Mouse (Mus musculus): ENCODE data around the gene Ap3b1. TPM values are rescaled to one million over a fixed set of nuclear protein-coding genes. Genes with fewer than 3 reads are reported as not detected.

The Ap3b1 gene
- polyA plus RNA-seq, 1 experiment from 2014 or later = 39.4 TPM

GRCm38 (mm10) chr13:94381829-94382675, 23.3 kb downstream of the Ap3b1 start:
- H3K4me3 ChIP-seq (ENCODE audit: low read depth, low read length) = no peak overlapping the region
- no peaks in the 10 kb centered on the region for H3K27me3 ChIP-seq (ENCODE audit: control insufficient read depth, insufficient read depth, low read length)
- ATAC-seq (ENCODE audit: insufficient number of reproducible peaks, low FRiP score, low TSS enrichment, low read depth) = no peak
- no peaks in the 10 kb centered on the region; the same call in 1 of the 2 replicates for H3K36me3 ChIP-seq (ENCODE audit: control insufficient read depth, insufficient read depth, low read length)
- H3K9me3 ChIP-seq (ENCODE audit: control insufficient read depth, low read length) = no peaks in the 10 kb centered on the region
- H3K4me1 ChIP-seq (ENCODE audit: control insufficient read depth, insufficient read depth, low read length) = no peaks in the 10 kb centered on the region
- H3K4me2 ChIP-seq (ENCODE audit: low read depth, severe bottlenecking) = no peak overlapping the region
- H3K9ac ChIP-seq (ENCODE audit: low read length) = no peak overlapping the region
- DNase-seq (ENCODE audit: low spot score) = no peak
- 73% methylated on average over 8 of the region's 8 CpGs for WGBS
- no peak overlapping the region for H3K27ac ChIP-seq (replicated peaks; ENCODE audit: low read depth, low read length)

- H3K4me2 ChIP-seq (ENCODE audit: low read depth, severe bottlenecking) = no peak overlapping the region
- H3K4me1 ChIP-seq (ENCODE audit: control insufficient read depth, insufficient read depth, low read length) = no peaks in the 10 kb centered on the region
- 87% methylated on average over 3 of the region's 3 CpGs for WGBS
- H3K27ac ChIP-seq (replicated peaks; ENCODE audit: low read depth, low read length) = no peak overlapping the region
- DNase-seq (ENCODE audit: low spot score) (no peak), ATAC-seq (ENCODE audit: insufficient number of reproducible peaks, low FRiP score, low TSS enrichment, low read depth) (no peak)
- H3K36me3 ChIP-seq (ENCODE audit: control insufficient read depth, insufficient read depth, low read length) = no peaks in the 10 kb centered on the region; the same call in 1 of the 2 replicates
- no peaks in the 10 kb centered on the region for H3K27me3 ChIP-seq (ENCODE audit: control insufficient read depth, insufficient read depth, low read length)
- no peak overlapping the region for H3K9ac ChIP-seq (ENCODE audit: low read length)
- H3K9me3 ChIP-seq (ENCODE audit: control insufficient read depth, low read length) = no peaks in the 10 kb centered on the region
- H3K4me3 ChIP-seq (ENCODE audit: low read depth, low read length) = no peak overlapping the region
These were observed 26.3 kb downstream of the Ap3b1 start for GRCm38 (mm10) chr13:94384931-94385570.

- H3K4me3 ChIP-seq (ENCODE audit: low read depth, low read length) = no peak overlapping the region
- H3K27me3 ChIP-seq (ENCODE audit: control insufficient read depth, insufficient read depth, low read length) = no peaks in the 10 kb centered on the region
- no peak overlapping the region for H3K9ac ChIP-seq (ENCODE audit: low read length)
- H3K4me1 ChIP-seq (ENCODE audit: control insufficient read depth, insufficient read depth, low read length) = no peaks in the 10 kb centered on the region
- no peak for DNase-seq (ENCODE audit: low spot score)
- no peaks in the 10 kb centered on the region for H3K9me3 ChIP-seq (ENCODE audit: control insufficient read depth, low read length)
- H3K36me3 ChIP-seq (ENCODE audit: control insufficient read depth, insufficient read depth, low read length) = peaks cover 2% of the 10 kb centered on the region; the same call in 1 of the 2 replicates
- no peak overlapping the region for H3K27ac ChIP-seq (replicated peaks; ENCODE audit: low read depth, low read length)
- no peak overlapping the region for H3K4me2 ChIP-seq (ENCODE audit: low read depth, severe bottlenecking)
- WGBS = 87% methylated on average over 3 of the region's 3 CpGs
- no peak for ATAC-seq (ENCODE audit: insufficient number of reproducible peaks, low FRiP score, low TSS enrichment, low read depth)
These were observed 29.8 kb downstream of the Ap3b1 start for GRCm38 (mm10) chr13:94388566-94388965.

GRCm38 (mm10) chr13:94389541-94389940, 30.8 kb downstream of the Ap3b1 start:
- DNase-seq (ENCODE audit: low spot score) = no peak
- no peak for ATAC-seq (ENCODE audit: insufficient number of reproducible peaks, low FRiP score, low TSS enrichment, low read depth)
- no peak overlapping the region for H3K9ac ChIP-seq (ENCODE audit: low read length)

GRCm38 (mm10) chr13:94392282-94392681, 33.5 kb downstream of the Ap3b1 start:
- ATAC-seq (ENCODE audit: insufficient number of reproducible peaks, low FRiP score, low TSS enrichment, low read depth) = no peak
- Histone ChIP-seq H3K9me3 (ENCODE audit: control insufficient read depth, low read length) (no peaks in the 10 kb centered on the region), H3K4me1 (ENCODE audit: control insufficient read depth, insufficient read depth, low read length) (no peaks in the 10 kb centered on the region), H3K9ac (ENCODE audit: low read length) (no peak overlapping the region), H3K4me2 (ENCODE audit: low read depth, severe bottlenecking) (no peak overlapping the region), H3K27me3 (ENCODE audit: control insufficient read depth, insufficient read depth, low read length) (no peaks in the 10 kb centered on the region), H3K27ac (replicated peaks; ENCODE audit: low read depth, low read length) (no peak overlapping the region), H3K4me3 (ENCODE audit: low read depth, low read length) (no peak overlapping the region), H3K36me3 (ENCODE audit: control insufficient read depth, insufficient read depth, low read length) (peaks cover 4% of the 10 kb centered on the region; the same call in 1 of the 2 replicates)
- WGBS = 93% methylated on average over 5 of the region's 5 CpGs
- no peak for DNase-seq (ENCODE audit: low spot score)

More at GRCm38 (mm10) chr13:94389541-94389940, 30.8 kb downstream of the Ap3b1 start:
- H3K27me3 ChIP-seq (ENCODE audit: control insufficient read depth, insufficient read depth, low read length) = no peaks in the 10 kb centered on the region
- peaks cover 2% of the 10 kb centered on the region; the same call in 1 of the 2 replicates for H3K36me3 ChIP-seq (ENCODE audit: control insufficient read depth, insufficient read depth, low read length)
- H3K9me3 ChIP-seq (ENCODE audit: control insufficient read depth, low read length) = no peaks in the 10 kb centered on the region
- H3K27ac ChIP-seq (replicated peaks; ENCODE audit: low read depth, low read length) = no peak overlapping the region
- H3K4me2 ChIP-seq (ENCODE audit: low read depth, severe bottlenecking) = no peak overlapping the region
- 89% methylated on average over 2 of the region's 2 CpGs for WGBS
- no peaks in the 10 kb centered on the region for H3K4me1 ChIP-seq (ENCODE audit: control insufficient read depth, insufficient read depth, low read length)
- no peak overlapping the region for H3K4me3 ChIP-seq (ENCODE audit: low read depth, low read length)

- Histone ChIP-seq H3K9ac (ENCODE audit: low read length) (no peak overlapping the region), H3K9me3 (ENCODE audit: control insufficient read depth, low read length) (no peaks in the 10 kb centered on the region), H3K36me3 (ENCODE audit: control insufficient read depth, insufficient read depth, low read length) (peaks cover 4% of the 10 kb centered on the region; the same call in 1 of the 2 replicates), H3K4me3 (ENCODE audit: low read depth, low read length) (no peak overlapping the region), H3K27me3 (ENCODE audit: control insufficient read depth, insufficient read depth, low read length) (no peaks in the 10 kb centered on the region), H3K4me2 (ENCODE audit: low read depth, severe bottlenecking) (no peak overlapping the region), H3K27ac (replicated peaks; ENCODE audit: low read depth, low read length) (no peak overlapping the region), H3K4me1 (ENCODE audit: control insufficient read depth, insufficient read depth, low read length) (no peaks in the 10 kb centered on the region)
- DNase-seq (ENCODE audit: low spot score) = no peak
- no peak for ATAC-seq (ENCODE audit: insufficient number of reproducible peaks, low FRiP score, low TSS enrichment, low read depth)
- WGBS = 75% methylated on average over 9 of the region's 9 CpGs
These were observed 35.7 kb downstream of the Ap3b1 start for GRCm38 (mm10) chr13:94394486-94394885.

GRCm38 (mm10) chr13:94395763-94396162, 37.0 kb downstream of the Ap3b1 start:
- WGBS = 88% methylated on average over 8 of the region's 8 CpGs
- H3K27ac ChIP-seq (replicated peaks; ENCODE audit: low read depth, low read length) = no peak overlapping the region
- H3K36me3 ChIP-seq (ENCODE audit: control insufficient read depth, insufficient read depth, low read length) = peaks cover 4% of the 10 kb centered on the region; the same call in 1 of the 2 replicates
- ATAC-seq (ENCODE audit: insufficient number of reproducible peaks, low FRiP score, low TSS enrichment, low read depth) (no peak), DNase-seq (ENCODE audit: low spot score) (no peak)
- H3K9me3 ChIP-seq (ENCODE audit: control insufficient read depth, low read length) = no peaks in the 10 kb centered on the region
- no peaks in the 10 kb centered on the region for H3K4me1 ChIP-seq (ENCODE audit: control insufficient read depth, insufficient read depth, low read length)
- no peak overlapping the region for H3K9ac ChIP-seq (ENCODE audit: low read length)
- H3K4me3 ChIP-seq (ENCODE audit: low read depth, low read length) = no peak overlapping the region
- no peak overlapping the region for H3K4me2 ChIP-seq (ENCODE audit: low read depth, severe bottlenecking)
- no peaks in the 10 kb centered on the region for H3K27me3 ChIP-seq (ENCODE audit: control insufficient read depth, insufficient read depth, low read length)

GRCm38 (mm10) chr13:94396392-94396920, 37.7 kb downstream of the Ap3b1 start:
- Histone ChIP-seq H3K9ac (ENCODE audit: low read length) (no peak overlapping the region), H3K4me1 (ENCODE audit: control insufficient read depth, insufficient read depth, low read length) (no peaks in the 10 kb centered on the region), H3K27me3 (ENCODE audit: control insufficient read depth, insufficient read depth, low read length) (no peaks in the 10 kb centered on the region), H3K36me3 (ENCODE audit: control insufficient read depth, insufficient read depth, low read length) (peaks cover 4% of the 10 kb centered on the region; the same call in 1 of the 2 replicates), H3K27ac (replicated peaks; ENCODE audit: low read depth, low read length) (no peak overlapping the region), H3K9me3 (ENCODE audit: control insufficient read depth, low read length) (no peaks in the 10 kb centered on the region), H3K4me2 (ENCODE audit: low read depth, severe bottlenecking) (no peak overlapping the region), H3K4me3 (ENCODE audit: low read depth, low read length) (no peak overlapping the region)
- ATAC-seq (ENCODE audit: insufficient number of reproducible peaks, low FRiP score, low TSS enrichment, low read depth) (no peak), DNase-seq (ENCODE audit: low spot score) (no peak)
- WGBS = 93% methylated on average over 10 of the region's 10 CpGs
